Mouse (Mus musculus) bone marrow, adult 2 months (tissue): ENCODE results near the gene Apbb1ip.

Experiments used
- CTCF ChIP-seq: fragments of 200-500 bp; IDR thresholded peaks from 2 replicates; pipeline ENCODE4 v1.5.1; 2011; ENCODE audit warnings: low read length, control low read depth; ENCODE audit not compliant: control insufficient read depth, insufficient read depth
- POLR2A ChIP-seq: fragments of 200-500 bp; IDR thresholded peaks from 2 replicates; pipeline ENCODE4 v1.6.1; 2011; ENCODE audit warnings: low read depth, mild to moderate bottlenecking, control low read depth, low read length, borderline replicate concordance; ENCODE audit not compliant: control insufficient read depth

GRCm38 (mm10) chr2:22775213-22775612 lies 1.3 kb downstream of the Apbb1ip start:
- TF ChIP-seq CTCF (no peak), POLR2A (no peak)
